Mouse (Mus musculus): ENCODE measurements around the gene Sod3. TPM values are rescaled to one million over a fixed set of nuclear protein-coding genes. Genes with fewer than 3 reads are reported as not detected.

Sod3 gene
- polyA plus RNA-seq, 1 experiment from 2014 or later = 1.4 TPM

- H3K27ac ChIP-seq (ENCODE audit: low read length) = no peak overlapping the region
- ATAC-seq = peak; percentile 60
- peak overlapping the region; percentile 42 for H3K9ac ChIP-seq (replicated peaks; ENCODE audit: low read depth, low read length)
- H3K27me3 ChIP-seq (replicated peaks; ENCODE audit: control insufficient read depth, insufficient read depth, low read length) = no peaks in the 10 kb centered on the region
- no peaks in the 10 kb centered on the region for H3K9me3 ChIP-seq (ENCODE audit: control insufficient read depth, low read length)
- 54% methylated on average over 55 of the region's 63 CpGs for WGBS
- H3K4me3 ChIP-seq (replicated peaks; ENCODE audit: low read length) = peak overlapping the region; percentile 24
- H3K36me3 ChIP-seq (ENCODE audit: control insufficient read depth, insufficient read depth) = no peaks in the 10 kb centered on the region
- peak overlapping the region; percentile 51 for H3K4me2 ChIP-seq (ENCODE audit: low read length)
- H3K4me1 ChIP-seq (replicated peaks; ENCODE audit: control insufficient read depth, insufficient read depth, low read length) = peaks cover 7% of the 10 kb centered on the region
Measured at GRCm38 (mm10) chr5:52367866-52368840, 4.6 kb downstream of the Sod3 start.

GRCm38 (mm10) chr5:52370901-52371300, 7.3 kb downstream of the Sod3 start:
- no peak overlapping the region for H3K4me3 ChIP-seq (replicated peaks; ENCODE audit: low read length)

GRCm38 (mm10) chr5:52375847-52376246, 12.3 kb downstream of the Sod3 start:
- Histone ChIP-seq H3K9me3 (ENCODE audit: control insufficient read depth, low read length) (no peaks in the 10 kb centered on the region), H3K4me2 (ENCODE audit: low read length) (no peak overlapping the region), H3K4me1 (replicated peaks; ENCODE audit: control insufficient read depth, insufficient read depth, low read length) (no peaks in the 10 kb centered on the region), H3K4me3 (replicated peaks; ENCODE audit: low read length) (no peak overlapping the region), H3K9ac (replicated peaks; ENCODE audit: low read depth, low read length) (no peak overlapping the region), H3K27ac (ENCODE audit: low read length) (no peak overlapping the region), H3K27me3 (replicated peaks; ENCODE audit: control insufficient read depth, insufficient read depth, low read length) (no peaks in the 10 kb centered on the region), H3K36me3 (ENCODE audit: control insufficient read depth, insufficient read depth) (no peaks in the 10 kb centered on the region)
- 68% methylated on average over 9 of the region's 9 CpGs for WGBS
- ATAC-seq = 0 out of 2 replicates have a peak, but pooled peaks have one; percentile 54

More at GRCm38 (mm10) chr5:52370901-52371300, 7.3 kb downstream of the Sod3 start:
- no peaks in the 10 kb centered on the region for H3K27me3 ChIP-seq (replicated peaks; ENCODE audit: control insufficient read depth, insufficient read depth, low read length)
- WGBS = 89% methylated on average over 6 of the region's 6 CpGs
- ATAC-seq = no peak
- no peak overlapping the region for H3K9ac ChIP-seq (replicated peaks; ENCODE audit: low read depth, low read length)
- H3K4me1 ChIP-seq (replicated peaks; ENCODE audit: control insufficient read depth, insufficient read depth, low read length) = peaks cover 7% of the 10 kb centered on the region
- no peaks in the 10 kb centered on the region for H3K9me3 ChIP-seq (ENCODE audit: control insufficient read depth, low read length)
- H3K27ac ChIP-seq (ENCODE audit: low read length) = no peak overlapping the region
- no peak overlapping the region for H3K4me2 ChIP-seq (ENCODE audit: low read length)
- H3K36me3 ChIP-seq (ENCODE audit: control insufficient read depth, insufficient read depth) = no peaks in the 10 kb centered on the region

GRCm38 (mm10) chr5:52382837-52383236, 19.2 kb downstream of the Sod3 start:
- 83% methylated on average over 8 of the region's 8 CpGs for WGBS
- no peak overlapping the region for H3K9ac ChIP-seq (replicated peaks; ENCODE audit: low read depth, low read length)

GRCm38 (mm10) chr5:52383748-52384147, 20.2 kb downstream of the Sod3 start:
- Histone ChIP-seq H3K9ac (replicated peaks; ENCODE audit: low read depth, low read length) (no peak overlapping the region), H3K9me3 (ENCODE audit: control insufficient read depth, low read length) (no peaks in the 10 kb centered on the region), H3K27ac (ENCODE audit: low read length) (no peak overlapping the region), H3K36me3 (ENCODE audit: control insufficient read depth, insufficient read depth) (no peaks in the 10 kb centered on the region), H3K4me3 (replicated peaks; ENCODE audit: low read length) (no peak overlapping the region), H3K4me2 (ENCODE audit: low read length) (no peak overlapping the region), H3K27me3 (replicated peaks; ENCODE audit: control insufficient read depth, insufficient read depth, low read length) (no peaks in the 10 kb centered on the region), H3K4me1 (replicated peaks; ENCODE audit: control insufficient read depth, insufficient read depth, low read length) (no peaks in the 10 kb centered on the region)
- no peak for ATAC-seq
- 86% methylated on average over 5 of the region's 5 CpGs for WGBS

More at GRCm38 (mm10) chr5:52382837-52383236, 19.2 kb downstream of the Sod3 start:
- Histone ChIP-seq H3K36me3 (ENCODE audit: control insufficient read depth, insufficient read depth) (no peaks in the 10 kb centered on the region), H3K9me3 (ENCODE audit: control insufficient read depth, low read length) (no peaks in the 10 kb centered on the region), H3K27me3 (replicated peaks; ENCODE audit: control insufficient read depth, insufficient read depth, low read length) (no peaks in the 10 kb centered on the region), H3K4me2 (ENCODE audit: low read length) (no peak overlapping the region), H3K4me1 (replicated peaks; ENCODE audit: control insufficient read depth, insufficient read depth, low read length) (no peaks in the 10 kb centered on the region), H3K4me3 (replicated peaks; ENCODE audit: low read length) (no peak overlapping the region), H3K27ac (ENCODE audit: low read length) (no peak overlapping the region)
- no peak for ATAC-seq

GRCm38 (mm10) chr5:52386016-52386415, 22.4 kb downstream of the Sod3 start:
- Histone ChIP-seq H3K36me3 (ENCODE audit: control insufficient read depth, insufficient read depth) (no peaks in the 10 kb centered on the region), H3K27ac (ENCODE audit: low read length) (no peak overlapping the region), H3K27me3 (replicated peaks; ENCODE audit: control insufficient read depth, insufficient read depth, low read length) (no peaks in the 10 kb centered on the region), H3K4me1 (replicated peaks; ENCODE audit: control insufficient read depth, insufficient read depth, low read length) (no peaks in the 10 kb centered on the region), H3K4me2 (ENCODE audit: low read length) (no peak overlapping the region), H3K9ac (replicated peaks; ENCODE audit: low read depth, low read length) (no peak overlapping the region), H3K9me3 (ENCODE audit: control insufficient read depth, low read length) (no peaks in the 10 kb centered on the region), H3K4me3 (replicated peaks; ENCODE audit: low read length) (no peak overlapping the region)
- 80% methylated on average over 2 of the region's 2 CpGs for WGBS
- ATAC-seq = no peak

GRCm38 (mm10) chr5:52388092-52388749, 24.6 kb downstream of the Sod3 start:
- Histone ChIP-seq H3K36me3 (ENCODE audit: control insufficient read depth, insufficient read depth) (no peaks in the 10 kb centered on the region), H3K9me3 (ENCODE audit: control insufficient read depth, low read length) (no peaks in the 10 kb centered on the region), H3K4me2 (ENCODE audit: low read length) (no peak overlapping the region), H3K27me3 (replicated peaks; ENCODE audit: control insufficient read depth, insufficient read depth, low read length) (no peaks in the 10 kb centered on the region), H3K4me1 (replicated peaks; ENCODE audit: control insufficient read depth, insufficient read depth, low read length) (no peaks in the 10 kb centered on the region), H3K9ac (replicated peaks; ENCODE audit: low read depth, low read length) (no peak overlapping the region), H3K27ac (ENCODE audit: low read length) (no peak overlapping the region), H3K4me3 (replicated peaks; ENCODE audit: low read length) (no peak overlapping the region)
- no peak for ATAC-seq
- 64% methylated on average over 7 of the region's 7 CpGs for WGBS

- no peak for ATAC-seq
- H3K27me3 ChIP-seq (replicated peaks; ENCODE audit: control insufficient read depth, insufficient read depth, low read length) = no peaks in the 10 kb centered on the region
- H3K36me3 ChIP-seq (ENCODE audit: control insufficient read depth, insufficient read depth) = no peaks in the 10 kb centered on the region
- no peak overlapping the region for H3K9ac ChIP-seq (replicated peaks; ENCODE audit: low read depth, low read length)
- H3K27ac ChIP-seq (ENCODE audit: low read length) = no peak overlapping the region
- no peaks in the 10 kb centered on the region for H3K4me1 ChIP-seq (replicated peaks; ENCODE audit: control insufficient read depth, insufficient read depth, low read length)
- H3K4me3 ChIP-seq (replicated peaks; ENCODE audit: low read length) = no peak overlapping the region
- no peaks in the 10 kb centered on the region for H3K9me3 ChIP-seq (ENCODE audit: control insufficient read depth, low read length)
- H3K4me2 ChIP-seq (ENCODE audit: low read length) = no peak overlapping the region
- 89% methylated on average over 6 of the region's 6 CpGs for WGBS
Measured at GRCm38 (mm10) chr5:52390381-52390780, 26.8 kb downstream of the Sod3 start.

GRCm38 (mm10) chr5:52391471-52391870, 27.9 kb downstream of the Sod3 start:
- Histone ChIP-seq H3K27me3 (replicated peaks; ENCODE audit: control insufficient read depth, insufficient read depth, low read length) (no peaks in the 10 kb centered on the region), H3K9ac (replicated peaks; ENCODE audit: low read depth, low read length) (no peak overlapping the region), H3K36me3 (ENCODE audit: control insufficient read depth, insufficient read depth) (no peaks in the 10 kb centered on the region), H3K9me3 (ENCODE audit: control insufficient read depth, low read length) (no peaks in the 10 kb centered on the region), H3K4me3 (replicated peaks; ENCODE audit: low read length) (no peak overlapping the region), H3K4me2 (ENCODE audit: low read length) (no peak overlapping the region), H3K27ac (ENCODE audit: low read length) (no peak overlapping the region), H3K4me1 (replicated peaks; ENCODE audit: control insufficient read depth, insufficient read depth, low read length) (no peaks in the 10 kb centered on the region)
- ATAC-seq = no peak
- 66% methylated on average over 16 of the region's 16 CpGs for WGBS
